Mouse (Mus musculus) CD4-positive, CD25-positive, alpha-beta regulatory T cell, adult 2 months (primary cell): ENCODE measurements around the gene Zbtb42.

Experiments used
- DNase-seq: peaks from one replicate; pipeline ENCODE4 v3.0.0-alpha.2; 2012; ENCODE audit warnings: low read depth, low spot score

The Zbtb42 gene

GRCm38 (mm10) chr12:112727801-112728200, 49.2 kb downstream of the Zbtb42 start:
- DNase-seq, result no peak

- DNase-seq, result no peak
Measured at GRCm38 (mm10) chr12:112730808-112731207, 52.2 kb downstream of the Zbtb42 start.
